Mouse (Mus musculus): ENCODE measurements at regions not wholly inside any gene's neighbourhood (a gene's known extent, or its start where the extent isn't known, plus 50 kb on each side); places are given as distances from the start of the nearest gene placed in this dataset.

GRCm38 (mm10) chr4:12461701-12462100 lies 289.9 kb upstream of the Fam92a start:
- ATAC-seq (replicated peaks; ENCODE audit: poor library complexity, severe bottlenecking): no peak

- no peak for ATAC-seq (replicated peaks; ENCODE audit: poor library complexity, severe bottlenecking)
Measured at GRCm38 (mm10) chr4:12461251-12461650, 289.4 kb upstream of the Fam92a start.

GRCm38 (mm10) chr4:12457978-12458597 lies 286.3 kb upstream of the Fam92a start:
- no peak for ATAC-seq (replicated peaks; ENCODE audit: poor library complexity, severe bottlenecking)

- ATAC-seq (replicated peaks; ENCODE audit: poor library complexity, severe bottlenecking): no peak
Measured at GRCm38 (mm10) chr4:12452086-12452485, 280.3 kb upstream of the Fam92a start.

- no peak for ATAC-seq (replicated peaks; ENCODE audit: poor library complexity, severe bottlenecking)
Measured at GRCm38 (mm10) chr4:12425507-12425906, 253.7 kb upstream of the Fam92a start.

GRCm38 (mm10) chr4:12421628-12422319 lies 250.0 kb upstream of the Fam92a start:
- no peak for ATAC-seq (replicated peaks; ENCODE audit: poor library complexity, severe bottlenecking)

GRCm38 (mm10) chr4:12418086-12418485 lies 246.3 kb upstream of the Fam92a start:
- ATAC-seq (replicated peaks; ENCODE audit: poor library complexity, severe bottlenecking): no peak

- ATAC-seq (replicated peaks; ENCODE audit: poor library complexity, severe bottlenecking): no peak
Measured at GRCm38 (mm10) chr4:12395344-12395743, 223.5 kb upstream of the Fam92a start.

GRCm38 (mm10) chr4:12376797-12377570 lies 205.2 kb upstream of the Fam92a start:
- ATAC-seq (replicated peaks; ENCODE audit: poor library complexity, severe bottlenecking): no peak

- ATAC-seq (replicated peaks; ENCODE audit: poor library complexity, severe bottlenecking): no peak
Measured at GRCm38 (mm10) chr4:12369551-12369950, 197.7 kb upstream of the Fam92a start.

- ATAC-seq (replicated peaks; ENCODE audit: poor library complexity, severe bottlenecking): no peak
Measured at GRCm38 (mm10) chr4:12356992-12357634, 185.3 kb upstream of the Fam92a start.

- no peak for ATAC-seq (replicated peaks; ENCODE audit: poor library complexity, severe bottlenecking)
Measured at GRCm38 (mm10) chr4:12353337-12353856, 181.6 kb upstream of the Fam92a start.

- no peak for ATAC-seq (replicated peaks; ENCODE audit: poor library complexity, severe bottlenecking)
Measured at GRCm38 (mm10) chr4:12339236-12339635, 167.4 kb upstream of the Fam92a start.

GRCm38 (mm10) chr4:12334832-12335587 lies 163.2 kb upstream of the Fam92a start:
- ATAC-seq (replicated peaks; ENCODE audit: poor library complexity, severe bottlenecking): no peak

GRCm38 (mm10) chr4:12334429-12334828 lies 162.6 kb upstream of the Fam92a start:
- ATAC-seq (replicated peaks; ENCODE audit: poor library complexity, severe bottlenecking): no peak

GRCm38 (mm10) chr4:12316024-12316423 lies 144.2 kb upstream of the Fam92a start:
- no peak for ATAC-seq (replicated peaks; ENCODE audit: poor library complexity, severe bottlenecking)

- ATAC-seq (replicated peaks; ENCODE audit: poor library complexity, severe bottlenecking): no peak
Measured at GRCm38 (mm10) chr4:12308332-12308731, 136.5 kb upstream of the Fam92a start.

GRCm38 (mm10) chr4:12306618-12307565 lies 135.1 kb upstream of the Fam92a start:
- no peak for ATAC-seq (replicated peaks; ENCODE audit: poor library complexity, severe bottlenecking)

All from granulocyte monocyte progenitor cell, adult 5-6 weeks (primary cell).